ENCODE assay signal across 8 mouse cellular contexts in genomic region chr4:104369091-104369490, GRCm38 (mm10).
DNase-seq lines count a peak whose midpoint lies in the region; ATAC-seq and TF ChIP-seq lines count a peak whose summit lies in the region.

No protein-coding gene starts in this region.

- no peaks in the 10 kb centered on the region for H3K9me3 ChIP-seq in forebrain, embryonic 11.5 days (ENCODE audit: control insufficient read depth, low read length)
- H3K9me3 ChIP-seq in intestine, embryonic 16.5 days (ENCODE audit: control insufficient read depth, low read length) = no peaks in the 10 kb centered on the region
- no peaks in the 10 kb centered on the region for H3K9me3 ChIP-seq in neural tube, embryonic 14.5 days (ENCODE audit: control insufficient read depth, low read length)

- peak overlapping the region; percentile 92 for H3K4me2 ChIP-seq in forebrain, embryonic 11.5 days (ENCODE audit: low read depth, low read length, severe bottlenecking)
- peak overlapping the region; percentile 92 for H3K4me2 ChIP-seq in intestine, embryonic 16.5 days (ENCODE audit: low read depth, low read length)
- H3K4me2 ChIP-seq in neural tube, embryonic 14.5 days (ENCODE audit: low read depth, low read length) = peak overlapping the region; percentile 91

- H3K27ac ChIP-seq in layer of hippocampus, adult 2 months = peak overlapping the region; percentile 97
- no peak overlapping the region for H3K27ac ChIP-seq in forebrain, embryonic 11.5 days (ENCODE audit: low read depth, low read length)
- H3K27ac ChIP-seq in intestine, embryonic 16.5 days (ENCODE audit: low read length) = no peak overlapping the region
- no peak overlapping the region for H3K27ac ChIP-seq in neural tube, embryonic 14.5 days (ENCODE audit: low read depth, low read length)

- no peak for DNase-seq in layer of hippocampus, adult 2 months (ENCODE audit: low spot score in 2 of 2)
- no peak for DNase-seq in layer of hippocampus, postnatal 25 days (ENCODE audit: extremely low spot score in 1 of 2, low spot score in 1 of 2)
- DNase-seq in forebrain, embryonic 11.5 days (ENCODE audit: low spot score) = no peak
- no peak for DNase-seq in B cell, adult 2 months
- no peak for DNase-seq in cerebellum, adult 9-11 months

- H3K27me3 ChIP-seq in forebrain, embryonic 11.5 days (ENCODE audit: control insufficient read depth, insufficient read depth, low read length) = peaks cover 4% of the 10 kb centered on the region; the same call in 1 of the 2 replicates
- peaks cover 5% of the 10 kb centered on the region; the same call in 1 of the 2 replicates for H3K27me3 ChIP-seq in intestine, embryonic 16.5 days (replicated peaks; ENCODE audit: control insufficient read depth, insufficient read depth, low read length)
- H3K27me3 ChIP-seq in neural tube, embryonic 14.5 days (ENCODE audit: control insufficient read depth, insufficient read depth, low read length) = no peaks in the 10 kb centered on the region

- TF ChIP-seq CTCF in layer of hippocampus, adult 2 months (conservative IDR thresholded peaks at IDR 0.05) = no peak

- WGBS in forebrain, embryonic 11.5 days = 3% methylated on average over 7 of the region's 7 CpGs
- WGBS in intestine, embryonic 16.5 days = 17% methylated on average over 7 of the region's 7 CpGs
- WGBS in neural tube, embryonic 14.5 days = 3% methylated on average over 7 of the region's 7 CpGs

- H3K36me3 ChIP-seq in forebrain, embryonic 11.5 days (ENCODE audit: control insufficient read depth, insufficient read depth, low read length) = no peaks in the 10 kb centered on the region
- H3K36me3 ChIP-seq in intestine, embryonic 16.5 days (ENCODE audit: control insufficient read depth, insufficient read depth, low read length) = no peaks in the 10 kb centered on the region
- no peaks in the 10 kb centered on the region for H3K36me3 ChIP-seq in neural tube, embryonic 14.5 days (ENCODE audit: control insufficient read depth, insufficient read depth, low read length)

- no peak for ATAC-seq in forebrain, embryonic 11.5 days (replicated peaks; ENCODE audit: low FRiP score)
- no peak for ATAC-seq in intestine, embryonic 16.5 days
- no peak for ATAC-seq in neural tube, embryonic 14.5 days (ENCODE audit: low read depth)
- no peak for ATAC-seq in erythroid progenitor cell, adult 5-6 weeks (replicated peaks; ENCODE audit: low FRiP score, poor library complexity, severe bottlenecking)

- H3K4me1 ChIP-seq in forebrain, embryonic 11.5 days (replicated peaks; ENCODE audit: control insufficient read depth, insufficient read depth, low read length) = peaks cover 12% of the 10 kb centered on the region; the same call in 1 of the 2 replicates
- H3K4me1 ChIP-seq in intestine, embryonic 16.5 days (ENCODE audit: control insufficient read depth, insufficient read depth, low read length) = 0 out of 2 replicates have a peak, but pooled peaks cover 2% of the 10 kb centered on the region
- no peaks in the 10 kb centered on the region for H3K4me1 ChIP-seq in neural tube, embryonic 14.5 days (ENCODE audit: control insufficient read depth, insufficient read depth, low read length)

- peak overlapping the region; percentile 81 for H3K4me3 ChIP-seq in layer of hippocampus, adult 2 months
- H3K4me3 ChIP-seq in forebrain, embryonic 11.5 days (ENCODE audit: low read depth, low read length) = peak overlapping the region; percentile 69
- H3K4me3 ChIP-seq in intestine, embryonic 16.5 days (ENCODE audit: low read length) = peak overlapping the region; percentile 73
- H3K4me3 ChIP-seq in neural tube, embryonic 14.5 days (ENCODE audit: low read depth, low read length) = peak overlapping the region; percentile 68

- H3K9ac ChIP-seq in forebrain, embryonic 11.5 days (ENCODE audit: low read length) = peak overlapping the region; percentile 78
- peak overlapping the region; percentile 79; the same call in 1 of the 2 replicates for H3K9ac ChIP-seq in intestine, embryonic 16.5 days (ENCODE audit: low read depth, low read length)
- H3K9ac ChIP-seq in neural tube, embryonic 14.5 days (replicated peaks; ENCODE audit: low read depth, low read length) = 0 out of 2 replicates have a peak overlapping the region, but pooled peaks have one; percentile 17

Comparison
In these comparisons a context has a peak if more than half of its experiments do, and no peak if none do; other contexts are left out.
1. H3K9ac ChIP-seq: peak in every context shown above with its lines; median percentile 79 in intestine, embryonic 16.5 days; 78 in forebrain, embryonic 11.5 days; 17 in neural tube, embryonic 14.5 days.